Mouse (Mus musculus) G1E-ER4 (cell line): Measurements from ENCODE around the gene Krtap20-2. TPM values are rescaled to one million over a fixed set of nuclear protein-coding genes. Genes with fewer than 3 reads are reported as not detected.
"Not testable (repeated sequence)": the region's sequence is repeated elsewhere in the genome, so short reads cannot be mapped to it uniquely, and the experiment has no call there.

ENCODE experiments used
- GATA1 ChIP-seq: IDR thresholded peaks from one replicate; pipeline ENCODE4 v1.8.0; 2012; ENCODE audit warnings: low read length, inconsistent platforms
- polyA plus RNA-seq: library from polyadenylated mRNA; stranded (reverse); fragments of >175 nt; gene quantifications from 2 replicates; pipeline ENCODE4 v1.2.3, GENCODE M21; 2012

The Krtap20-2 gene
- not detected in 2 replicates for polyA plus RNA-seq

DNA sequence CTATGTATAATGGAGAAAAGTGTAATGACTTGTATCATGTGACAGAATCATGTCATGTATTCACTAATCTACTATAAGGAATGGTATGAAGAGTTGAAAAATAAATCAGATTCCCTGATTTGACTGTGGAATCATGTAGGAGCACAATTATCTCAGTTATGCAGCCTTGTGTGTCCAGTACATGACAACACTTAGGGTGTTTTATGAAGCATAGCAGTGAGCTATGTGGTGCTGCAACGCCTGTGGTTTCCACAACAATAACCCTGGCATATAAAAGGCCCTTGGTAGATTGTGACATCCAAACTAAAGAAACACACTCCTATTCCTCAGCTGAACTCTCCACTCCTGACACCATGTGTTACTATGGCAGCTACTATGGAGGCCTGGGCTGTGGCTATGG lies at the start of gene Krtap20-2:
Gene Krtap20-2 (plus strand): TSS at position 301 of the 400 bp plus-strand sequence.
- TF ChIP-seq GATA1, result no peak

- no peak for TF ChIP-seq GATA1
Observed at GRCm38 (mm10) chr16:89157652-89158051, 48.0 kb upstream of the Krtap20-2 start, which contains the start of gene Gm9789. Gm9789 (plus strand) TSS chr16:89157952.

GRCm38 (mm10) chr16:89169190-89169589 lies 36.5 kb upstream of the Krtap20-2 start, which contains the start of gene Gm7735:
Gm7735 (plus strand) TSS chr16:89169490.
- not testable (repeated sequence) for TF ChIP-seq GATA1

DNA sequence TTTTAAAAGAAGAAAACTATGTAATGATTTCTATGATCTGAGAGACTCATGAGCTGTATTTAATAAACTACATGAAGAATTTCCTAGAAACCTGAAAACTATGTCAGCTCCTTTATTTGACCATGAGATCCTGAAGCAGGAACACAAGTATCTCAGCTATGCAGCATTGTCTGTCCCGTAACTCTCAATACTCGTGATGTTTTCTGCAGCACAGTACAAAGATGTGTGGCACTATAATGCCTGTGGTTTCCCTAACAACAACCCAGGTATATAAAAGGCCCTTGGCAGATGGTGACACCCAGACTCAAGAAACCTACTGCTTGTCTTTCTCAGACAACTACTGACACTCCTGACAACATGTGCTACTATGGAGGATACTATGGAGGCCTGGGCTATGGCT lies 31.2 kb upstream of the Krtap20-2 start, which contains the start of gene 1110057P08Rik:
Gene 1110057P08Rik (plus strand): TSS at position 301 of the 400 bp plus-strand sequence.
- TF ChIP-seq GATA1, result no peak

- TF ChIP-seq GATA1, result no peak
Observed at GRCm38 (mm10) chr16:89188621-89189020, 17.0 kb upstream of the Krtap20-2 start.

Other genes with a start within 250 kb of the Krtap20-2 start
- gene Krtap16-3, start 243.0 kb upstream of the Krtap20-2 start, polyA plus RNA-seq, result not detected in 2 replicates
- not detected in 2 replicates for gene Krtap22-2, start 195.1 kb upstream of the Krtap20-2 start, polyA plus RNA-seq
- not detected in 2 replicates for gene Gm10229, start 190.6 kb upstream of the Krtap20-2 start, polyA plus RNA-seq
- not detected in 2 replicates for gene Krtap6-1, start 174.2 kb upstream of the Krtap20-2 start, polyA plus RNA-seq
- gene Gm10228, start 164.4 kb upstream of the Krtap20-2 start, polyA plus RNA-seq, result not detected in 2 replicates
- gene Krtap6-5, start 158.0 kb upstream of the Krtap20-2 start, polyA plus RNA-seq, result not detected in 2 replicates
- gene 1110025L11Rik, start 141.9 kb upstream of the Krtap20-2 start, polyA plus RNA-seq, result not detected in 2 replicates
- gene Krtap6-3, start 121.8 kb upstream of the Krtap20-2 start, polyA plus RNA-seq, result not detected in 2 replicates
- gene Gm6358, start 65.0 kb upstream of the Krtap20-2 start, polyA plus RNA-seq, result not detected in 2 replicates
- not detected in 2 replicates for gene Gm10061, start 54.8 kb upstream of the Krtap20-2 start, polyA plus RNA-seq
- gene Gm9789, start 47.9 kb upstream of the Krtap20-2 start, polyA plus RNA-seq, result not detected in 2 replicates
- gene Gm7735, start 36.4 kb upstream of the Krtap20-2 start, polyA plus RNA-seq, result not detected in 2 replicates
- not detected in 2 replicates for gene 1110057P08Rik, start 31.1 kb upstream of the Krtap20-2 start, polyA plus RNA-seq
- not detected in 2 replicates for gene Krtap21-1, start 198.0 kb downstream of the Krtap20-2 start, polyA plus RNA-seq
- gene Krtap6-2, start 214.2 kb downstream of the Krtap20-2 start, polyA plus RNA-seq, result not detected in 2 replicates